Mouse (Mus musculus): ENCODE measurements around the gene Acsm3. TPM values are rescaled to one million over a fixed set of nuclear protein-coding genes. Genes with fewer than 3 reads are reported as not detected.
"Not testable (repeated sequence)": the region's sequence is repeated elsewhere in the genome, so short reads cannot be mapped to it uniquely, and the experiment has no call there.

The Acsm3 gene
- under 1 TPM; 0.31 to 0.66 TPM for total RNA-seq (2021)
- long read RNA-seq, experiment 1, partial matches to known transcripts, result 0 of 1 reads
- long read RNA-seq, experiment 1, other reads (novel, unspliced or antisense), result 1 of 1 reads
- long read RNA-seq, experiment 2, result 0 reads

- no peak within 1 kb of the TSS for H3K4me3 ChIP-seq
- intact Hi-C loops (cut with DNase I), result no loop called here
- no peak for DNase-seq
- no peak within 1 kb of the TSS for H3K27ac ChIP-seq
- no peak for TF ChIP-seq CTCF (IDR thresholded peaks at IDR 0.05)
Measured at GRCm38 (mm10) chr7:119760527-119760951, at the start of gene Acsm3. Gene Acsm3, plus strand, starts transcription at chr7:119760923.

- Histone ChIP-seq H3K27ac (no peak overlapping the region), H3K4me3 (no peak overlapping the region)
- TF ChIP-seq CTCF (IDR thresholded peaks at IDR 0.05), result no peak
- intact Hi-C loops (cut with DNase I), result no loop called here
- no peak for DNase-seq
Measured at GRCm38 (mm10) chr7:119714111-119714510, 46.6 kb upstream of the Acsm3 start.

GRCm38 (mm10) chr7:119720253-119720946 lies 40.3 kb upstream of the Acsm3 start, which contains the start of gene Thumpd1:
Gene Thumpd1, minus strand, starts transcription at chr7:119720798.
- peak; percentile 72 for TF ChIP-seq CTCF (IDR thresholded peaks at IDR 0.05)
- intact Hi-C loops (cut with DNase I), result no loop called here
- peak; percentile 95 for DNase-seq
- H3K4me3 ChIP-seq, result peak within 1 kb of the TSS; percentile 73
- peak within 1 kb of the TSS; percentile 84 for H3K27ac ChIP-seq

GRCm38 (mm10) chr7:119720947-119721310 lies 39.8 kb upstream of the Acsm3 start:
- TF ChIP-seq CTCF (IDR thresholded peaks at IDR 0.05), result no peak
- H3K27ac ChIP-seq, result peak overlapping the region; percentile 84
- DNase-seq, result no peak
- peak overlapping the region; percentile 73 for H3K4me3 ChIP-seq
- intact Hi-C loops (cut with DNase I), result no loop called here

- no peak for DNase-seq
- intact Hi-C loops (cut with DNase I), result no loop called here
- Histone ChIP-seq H3K27ac (no peak overlapping the region), H3K4me3 (no peak overlapping the region)
- no peak for TF ChIP-seq CTCF (IDR thresholded peaks at IDR 0.05)
Measured at GRCm38 (mm10) chr7:119727621-119728020, 33.1 kb upstream of the Acsm3 start.

- intact Hi-C loops (cut with DNase I); DNase-seq; H3K4me3 ChIP-seq; H3K27ac ChIP-seq: not testable (repeated sequence)
- TF ChIP-seq CTCF (IDR thresholded peaks at IDR 0.05), result peak; percentile 15; the same call in 1 of the 2 replicates
Measured at GRCm38 (mm10) chr7:119731262-119731661, 29.5 kb upstream of the Acsm3 start.

GRCm38 (mm10) chr7:119738877-119739276 lies 21.8 kb upstream of the Acsm3 start:
- TF ChIP-seq CTCF (IDR thresholded peaks at IDR 0.05), result no peak
- intact Hi-C loops (cut with DNase I), result no loop called here
- Histone ChIP-seq H3K4me3 (no peak overlapping the region), H3K27ac (no peak overlapping the region)
- DNase-seq, result no peak

GRCm38 (mm10) chr7:119739798-119740468 lies 20.8 kb upstream of the Acsm3 start:
- Histone ChIP-seq H3K4me3 (peak overlapping the region; percentile 65), H3K27ac (peak overlapping the region; percentile 68; the same call in 1 of the 2 replicates)
- intact Hi-C loops (cut with DNase I); DNase-seq: not testable (repeated sequence)

GRCm38 (mm10) chr7:119744321-119744720 lies 16.4 kb upstream of the Acsm3 start:
- DNase-seq, result peak; percentile 20
- intact Hi-C loops (cut with DNase I), result no loop called here
- no peak for TF ChIP-seq CTCF (IDR thresholded peaks at IDR 0.05)
- Histone ChIP-seq H3K4me3 (no peak overlapping the region), H3K27ac (no peak overlapping the region)

GRCm38 (mm10) chr7:119745869-119746268 lies 14.9 kb upstream of the Acsm3 start:
- no peak overlapping the region for H3K4me3 ChIP-seq
- no peak for DNase-seq
- TF ChIP-seq CTCF (IDR thresholded peaks at IDR 0.05), result no peak
- intact Hi-C loops (cut with DNase I), result no loop called here
- no peak overlapping the region for H3K27ac ChIP-seq

- TF ChIP-seq CTCF (IDR thresholded peaks at IDR 0.05), result no peak
- no peak overlapping the region for H3K4me3 ChIP-seq
- no peak for DNase-seq
- intact Hi-C loops (cut with DNase I), result no loop called here
- no peak overlapping the region for H3K27ac ChIP-seq
Measured at GRCm38 (mm10) chr7:119748761-119749160, 12.0 kb upstream of the Acsm3 start.

GRCm38 (mm10) chr7:119749942-119750341 lies 10.8 kb upstream of the Acsm3 start:
- Histone ChIP-seq H3K27ac (no peak overlapping the region), H3K4me3 (no peak overlapping the region)
- intact Hi-C loops (cut with DNase I), result no loop called here
- TF ChIP-seq CTCF (IDR thresholded peaks at IDR 0.05), result no peak
- no peak for DNase-seq

GRCm38 (mm10) chr7:119753696-119754095 lies 7.0 kb upstream of the Acsm3 start:
- Histone ChIP-seq H3K4me3 (no peak overlapping the region), H3K27ac (no peak overlapping the region)
- no peak for TF ChIP-seq CTCF (IDR thresholded peaks at IDR 0.05)
- intact Hi-C loops (cut with DNase I), result no loop called here
- DNase-seq, result no peak
